Mouse (Mus musculus): Measurements from ENCODE around the gene Arhgap9. TPM values are rescaled to one million over a fixed set of nuclear protein-coding genes. Genes with fewer than 3 reads are reported as not detected.

Arhgap9 gene
- polyA plus RNA-seq, 1 experiment from 2014 or later, result 1.4 TPM

DNA sequence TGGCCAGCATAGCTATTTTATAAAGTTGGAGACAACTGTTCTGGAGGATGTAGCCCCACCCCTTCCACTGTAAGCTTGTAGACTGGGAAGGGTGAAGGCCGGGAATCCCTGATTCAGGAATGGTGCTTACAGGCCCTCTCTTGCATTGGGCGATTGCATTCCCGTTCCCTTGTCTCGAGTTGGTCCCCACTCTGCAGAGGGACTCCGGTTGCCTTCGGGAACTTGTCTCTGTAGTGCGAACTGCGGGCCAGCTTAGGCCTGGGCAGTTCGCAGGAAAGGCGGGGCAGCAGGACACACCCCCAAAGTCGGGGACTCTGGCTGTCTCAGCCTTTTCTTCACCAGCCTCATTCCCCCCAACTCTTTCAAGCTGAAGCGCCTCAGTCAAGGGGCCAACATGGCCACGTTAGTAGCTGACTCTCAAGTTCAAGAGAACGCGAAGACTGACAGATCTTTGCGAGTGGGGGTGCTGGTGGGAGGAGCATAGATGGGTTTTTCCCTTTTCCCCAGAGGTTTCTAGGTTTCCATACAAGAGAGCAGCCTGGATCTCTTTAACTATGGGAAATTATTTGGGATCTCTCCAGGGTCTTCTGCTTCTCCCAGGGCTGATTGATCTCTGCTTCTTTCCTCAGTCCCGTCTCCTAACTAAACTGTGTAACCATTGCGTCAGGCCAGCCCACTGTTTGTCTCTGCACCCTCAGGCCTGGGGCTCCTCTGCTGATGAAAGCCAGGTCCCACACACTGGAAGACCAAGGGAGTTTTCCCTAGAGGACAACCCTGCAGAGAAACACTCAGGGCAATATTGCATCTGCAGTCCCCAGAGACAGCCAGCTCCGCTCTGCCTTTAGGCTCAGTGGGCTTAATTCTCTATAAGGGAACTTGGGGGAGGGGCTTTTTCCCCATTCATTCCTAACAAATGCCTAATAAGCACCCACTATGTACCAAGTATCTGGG lies 30.6 kb upstream of the Arhgap9 start:
- peak overlapping the region; percentile 42 for H3K27ac ChIP-seq (ENCODE audit: low read depth, low read length)
- WGBS, result 3% methylated on average over 19 of the region's 19 CpGs
- peaks cover 19% of the 10 kb centered on the region for H3K36me3 ChIP-seq (ENCODE audit: control insufficient read depth, insufficient read depth, low read length)
- H3K4me2 ChIP-seq, result peak overlapping the region; percentile 93
- H3K9me3 ChIP-seq (ENCODE audit: control insufficient read depth, low read length), result no peaks in the 10 kb centered on the region
- peak overlapping the region; percentile 64 for H3K4me3 ChIP-seq (ENCODE audit: low read depth, low read length)
- peak; percentile 41 for ATAC-seq (ENCODE audit: low FRiP score)
- H3K27me3 ChIP-seq (ENCODE audit: control insufficient read depth, insufficient read depth, low read length), result no peaks in the 10 kb centered on the region
- DNase-seq (ENCODE audit: low spot score, missing footprints), result peak; percentile 98
- H3K9ac ChIP-seq (ENCODE audit: low read length), result peak overlapping the region; percentile 53
- H3K4me1 ChIP-seq (ENCODE audit: control insufficient read depth, insufficient read depth, low read length), result peaks cover 37% of the 10 kb centered on the region

DNA sequence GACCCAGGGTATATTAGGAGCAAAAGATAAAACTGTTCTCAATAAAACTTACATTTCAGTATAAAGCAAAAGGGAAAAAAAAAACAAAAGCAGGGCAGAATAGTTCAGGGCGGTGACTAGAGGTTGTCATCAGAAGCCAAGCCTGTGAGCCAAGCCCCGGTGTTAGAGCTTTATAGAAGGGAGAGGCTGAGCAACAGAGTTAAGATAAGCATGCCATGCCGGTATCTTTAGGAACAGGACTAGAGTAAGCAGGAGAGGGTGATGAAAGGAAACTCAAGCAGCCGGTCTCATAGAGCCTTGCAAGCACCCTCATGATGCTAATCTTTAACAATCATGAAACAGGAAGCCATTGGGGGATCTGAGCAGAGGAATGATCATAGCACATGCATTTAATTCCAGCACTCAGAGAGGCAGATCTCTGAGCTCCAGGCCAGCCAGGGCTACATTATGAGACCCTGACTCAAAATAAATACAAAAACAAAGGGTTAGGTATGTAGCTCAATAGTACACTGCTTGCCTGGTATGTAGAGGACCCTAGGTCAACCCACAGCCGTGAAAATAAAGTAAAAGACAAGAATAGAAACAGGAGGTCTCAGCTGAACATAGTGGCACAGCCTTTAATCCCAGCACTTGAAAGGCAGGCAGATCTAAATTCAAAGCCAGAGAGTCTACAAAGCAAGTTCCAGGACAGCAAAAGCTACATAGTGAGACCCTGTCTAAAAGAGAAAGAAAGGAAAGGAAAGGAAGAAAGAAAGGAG lies 29.7 kb upstream of the Arhgap9 start:
- Histone ChIP-seq H3K4me2 (peak overlapping the region; percentile 93), H3K36me3 (ENCODE audit: control insufficient read depth, insufficient read depth, low read length) (peaks cover 24% of the 10 kb centered on the region), H3K9ac (ENCODE audit: low read length) (peak overlapping the region; percentile 53), H3K4me3 (ENCODE audit: low read depth, low read length) (peak overlapping the region; percentile 64), H3K4me1 (ENCODE audit: control insufficient read depth, insufficient read depth, low read length) (peaks cover 29% of the 10 kb centered on the region), H3K9me3 (ENCODE audit: control insufficient read depth, low read length) (no peaks in the 10 kb centered on the region), H3K27ac (ENCODE audit: low read depth, low read length) (0 out of 2 replicates have a peak overlapping the region, but pooled peaks have one; percentile 42), H3K27me3 (ENCODE audit: control insufficient read depth, insufficient read depth, low read length) (no peaks in the 10 kb centered on the region)
- ATAC-seq (ENCODE audit: low FRiP score) (no peak), DNase-seq (ENCODE audit: low spot score, missing footprints) (no peak)
- WGBS, result 60% methylated on average over 5 of the region's 5 CpGs

DNA sequence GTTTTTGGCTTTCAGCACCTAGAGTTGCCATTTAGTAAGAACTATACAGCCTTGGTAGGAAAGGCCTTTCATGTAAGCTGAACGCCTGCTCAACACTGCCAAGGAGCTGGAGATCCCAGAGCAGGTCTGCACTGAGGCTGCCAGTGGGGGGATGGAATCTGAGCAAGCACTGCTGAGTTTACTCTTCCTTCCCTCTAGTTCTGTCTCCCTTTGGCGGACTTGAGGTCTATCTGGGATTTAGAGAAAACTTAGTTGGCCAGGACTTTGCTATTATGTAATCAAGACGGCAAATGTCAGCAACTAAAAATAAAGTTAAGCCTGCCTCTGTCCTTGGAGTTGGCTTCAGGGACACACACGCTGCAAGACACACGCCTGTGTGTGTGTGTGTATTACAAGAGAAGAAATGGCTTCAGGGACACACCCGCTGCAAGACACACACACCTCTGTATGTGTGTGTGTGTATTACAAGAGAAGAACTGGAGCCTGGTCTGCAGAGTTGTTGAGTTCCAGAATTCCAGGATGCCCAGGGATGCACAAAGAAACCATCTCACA lies 28.7 kb upstream of the Arhgap9 start:
- Histone ChIP-seq H3K4me1 (ENCODE audit: control insufficient read depth, insufficient read depth, low read length) (peaks cover 19% of the 10 kb centered on the region), H3K9me3 (ENCODE audit: control insufficient read depth, low read length) (no peaks in the 10 kb centered on the region), H3K27me3 (ENCODE audit: control insufficient read depth, insufficient read depth, low read length) (no peaks in the 10 kb centered on the region), H3K27ac (ENCODE audit: low read depth, low read length) (no peak overlapping the region), H3K9ac (ENCODE audit: low read length) (no peak overlapping the region), H3K36me3 (ENCODE audit: control insufficient read depth, insufficient read depth, low read length) (peaks cover 29% of the 10 kb centered on the region), H3K4me2 (no peak overlapping the region), H3K4me3 (ENCODE audit: low read depth, low read length) (no peak overlapping the region)
- DNase-seq (ENCODE audit: low spot score, missing footprints), result peak; percentile 37
- 93% methylated on average over 6 of the region's 6 CpGs for WGBS
- ATAC-seq (ENCODE audit: low FRiP score), result no peak

DNA sequence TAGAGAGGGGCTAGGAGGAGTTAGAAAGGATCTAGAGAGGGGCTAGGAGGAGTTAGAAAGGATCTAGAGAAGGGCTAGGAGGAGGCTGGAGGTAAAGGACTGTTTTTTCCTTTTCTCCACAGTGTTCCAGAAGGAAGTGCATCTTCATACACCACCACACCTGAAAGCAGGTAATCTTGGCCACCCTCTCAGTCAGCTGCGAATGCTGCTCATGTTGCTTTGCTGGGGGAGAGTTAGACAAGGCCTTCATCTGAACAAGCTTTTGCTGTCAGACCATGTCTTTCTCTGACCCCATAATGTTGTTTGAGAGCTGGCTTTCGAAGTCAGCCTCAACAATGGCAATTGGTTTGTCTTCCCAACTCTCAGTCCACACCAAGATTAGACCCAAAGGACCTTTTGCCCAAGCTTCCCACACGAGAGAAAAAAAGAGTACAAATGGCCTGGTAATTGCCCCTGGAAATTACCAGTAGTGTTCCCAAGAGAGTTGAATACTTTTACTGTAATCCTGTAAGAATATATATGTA lies 28.1 kb upstream of the Arhgap9 start:
- Histone ChIP-seq H3K9me3 (ENCODE audit: control insufficient read depth, low read length) (no peaks in the 10 kb centered on the region), H3K27me3 (ENCODE audit: control insufficient read depth, insufficient read depth, low read length) (no peaks in the 10 kb centered on the region), H3K27ac (ENCODE audit: low read depth, low read length) (no peak overlapping the region), H3K4me1 (ENCODE audit: control insufficient read depth, insufficient read depth, low read length) (peaks cover 19% of the 10 kb centered on the region), H3K4me2 (no peak overlapping the region), H3K4me3 (ENCODE audit: low read depth, low read length) (no peak overlapping the region), H3K9ac (ENCODE audit: low read length) (no peak overlapping the region), H3K36me3 (ENCODE audit: control insufficient read depth, insufficient read depth, low read length) (peaks cover 30% of the 10 kb centered on the region)
- ATAC-seq (ENCODE audit: low FRiP score), result no peak
- WGBS, result 85% methylated on average over 3 of the region's 3 CpGs
- no peak for DNase-seq (ENCODE audit: low spot score, missing footprints)

DNA sequence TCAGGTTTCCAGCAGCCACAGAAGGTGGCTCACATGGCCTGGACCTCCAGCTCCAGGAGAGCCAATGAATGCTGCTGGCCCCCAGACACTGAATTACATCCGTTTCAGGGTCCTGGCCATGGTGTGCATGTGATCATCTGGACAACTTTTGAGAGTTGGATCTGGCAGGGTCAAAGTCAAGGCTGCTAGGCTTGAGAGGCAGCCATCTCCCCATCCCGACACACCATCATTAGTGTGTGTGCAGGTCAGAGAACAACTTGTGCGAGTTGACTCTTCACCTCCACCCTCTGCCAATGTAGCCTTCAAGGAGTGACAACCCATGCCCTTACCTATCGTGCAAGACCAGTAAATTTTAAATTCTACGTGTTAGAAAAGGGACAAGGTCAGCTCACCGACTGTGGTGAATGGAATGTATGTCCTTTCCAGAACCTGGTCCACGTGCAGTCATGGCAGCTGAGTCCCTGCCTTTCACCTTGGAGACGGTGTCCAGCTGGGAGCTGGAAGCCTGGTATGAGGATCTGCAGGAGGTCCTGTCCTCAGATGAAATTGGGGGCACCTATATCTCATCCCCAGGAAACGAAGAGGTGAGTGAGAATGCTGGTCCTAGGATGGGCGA lies 26.8 kb upstream of the Arhgap9 start:
- no peak overlapping the region for H3K9ac ChIP-seq (ENCODE audit: low read length)
- H3K27me3 ChIP-seq (ENCODE audit: control insufficient read depth, insufficient read depth, low read length), result no peaks in the 10 kb centered on the region
- DNase-seq (ENCODE audit: low spot score, missing footprints) (peak; percentile 67), ATAC-seq (ENCODE audit: low FRiP score) (no peak)
- no peak overlapping the region for H3K27ac ChIP-seq (ENCODE audit: low read depth, low read length)
- H3K9me3 ChIP-seq (ENCODE audit: control insufficient read depth, low read length), result no peaks in the 10 kb centered on the region
- no peak overlapping the region for H3K4me3 ChIP-seq (ENCODE audit: low read depth, low read length)
- H3K36me3 ChIP-seq (ENCODE audit: control insufficient read depth, insufficient read depth, low read length), result peaks cover 40% of the 10 kb centered on the region
- 93% methylated on average over 10 of the region's 10 CpGs for WGBS
- no peak overlapping the region for H3K4me2 ChIP-seq
- H3K4me1 ChIP-seq (ENCODE audit: control insufficient read depth, insufficient read depth, low read length), result peaks cover 13% of the 10 kb centered on the region

DNA sequence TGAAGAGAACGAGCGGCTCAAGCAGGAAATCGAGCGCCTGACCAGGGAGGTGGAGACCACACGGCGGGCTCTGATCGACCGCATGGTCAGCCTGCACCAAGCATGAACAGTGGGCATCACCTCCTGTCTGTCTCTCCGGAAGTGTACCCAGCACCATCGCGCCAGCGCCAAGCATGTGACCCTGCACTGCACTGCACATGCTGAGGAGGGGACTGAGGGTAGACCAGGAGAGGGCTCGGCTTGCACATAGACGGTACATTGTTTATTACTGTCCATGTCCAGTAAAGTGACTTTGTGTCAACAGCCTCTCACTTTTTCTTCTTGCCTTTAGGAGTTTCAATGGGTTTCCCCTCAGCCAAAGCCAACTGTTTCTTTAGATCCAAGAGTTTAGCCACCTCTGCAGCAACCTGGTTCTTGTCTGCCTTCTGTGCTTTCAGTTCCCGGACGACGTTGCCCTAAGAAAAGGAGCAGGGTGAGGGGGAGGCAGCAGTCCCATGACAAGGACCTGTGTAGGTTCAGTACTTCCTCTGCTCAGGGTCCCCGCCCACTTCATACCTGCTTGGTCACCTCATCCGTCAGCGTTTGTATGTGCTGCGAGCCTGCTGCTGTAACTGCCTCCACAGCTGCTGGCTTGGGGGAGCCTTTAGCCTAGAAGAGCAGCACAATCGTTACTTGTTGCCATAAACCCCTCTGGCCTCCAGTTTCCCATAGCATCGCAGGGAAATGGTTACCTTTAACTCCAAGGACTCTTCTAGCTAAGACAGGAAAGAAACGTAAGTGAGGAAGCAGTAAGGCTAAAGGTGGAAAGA lies 25.6 kb upstream of the Arhgap9 start:
- H3K4me2 ChIP-seq, result no peak overlapping the region
- no peak overlapping the region for H3K9ac ChIP-seq (ENCODE audit: low read length)
- H3K27me3 ChIP-seq (ENCODE audit: control insufficient read depth, insufficient read depth, low read length), result no peaks in the 10 kb centered on the region
- H3K36me3 ChIP-seq (ENCODE audit: control insufficient read depth, insufficient read depth, low read length), result peaks cover 44% of the 10 kb centered on the region
- no peaks in the 10 kb centered on the region for H3K9me3 ChIP-seq (ENCODE audit: control insufficient read depth, low read length)
- H3K4me1 ChIP-seq (ENCODE audit: control insufficient read depth, insufficient read depth, low read length), result peaks cover 13% of the 10 kb centered on the region
- H3K27ac ChIP-seq (ENCODE audit: low read depth, low read length), result no peak overlapping the region
- no peak overlapping the region for H3K4me3 ChIP-seq (ENCODE audit: low read depth, low read length)
- WGBS, result 94% methylated on average over 24 of the region's 24 CpGs
- no peak for ATAC-seq (ENCODE audit: low FRiP score)
- DNase-seq (ENCODE audit: low spot score, missing footprints), result peak; percentile 64

DNA sequence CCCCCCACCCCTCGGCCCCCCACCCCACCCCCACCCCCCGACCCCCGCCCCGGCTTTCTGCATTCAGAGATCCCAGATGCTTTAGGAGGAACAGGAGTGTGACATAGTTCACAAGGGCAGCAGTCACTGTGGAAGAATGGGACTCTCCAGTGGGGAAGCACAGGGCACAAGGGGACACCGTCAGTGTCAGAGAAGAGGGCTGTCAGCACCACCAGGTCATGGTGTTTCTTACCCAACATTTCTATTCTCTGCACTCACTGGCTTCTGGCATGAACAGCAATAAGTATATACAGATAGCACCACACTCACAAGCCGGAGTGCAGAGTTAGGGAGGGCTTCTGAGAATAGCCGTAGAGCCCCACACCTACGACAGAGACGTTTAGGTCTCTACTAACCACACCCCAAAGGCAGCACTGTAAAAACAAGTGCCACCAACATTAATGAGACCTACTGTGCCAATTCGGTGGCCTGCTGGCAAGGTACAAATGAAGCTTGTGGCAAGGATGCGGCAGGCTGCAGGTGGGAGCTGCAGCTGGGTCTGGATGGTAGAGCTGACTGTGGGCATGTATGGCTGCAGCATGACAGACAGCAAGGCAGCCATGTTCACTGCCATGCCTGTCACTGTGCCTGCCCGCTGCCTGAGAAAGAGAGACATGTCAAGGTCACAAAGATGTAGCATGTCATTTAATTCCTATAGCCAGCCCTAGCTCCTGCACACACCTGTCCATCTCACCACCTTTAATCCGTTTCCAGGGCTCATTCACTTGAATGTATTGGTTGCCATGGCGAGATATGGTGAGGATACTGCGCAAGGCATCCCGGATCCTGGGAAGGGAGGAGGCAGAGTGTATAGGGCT lies 24.5 kb upstream of the Arhgap9 start:
- 90% methylated on average over 16 of the region's 16 CpGs for WGBS
- H3K36me3 ChIP-seq (ENCODE audit: control insufficient read depth, insufficient read depth, low read length), result peaks cover 49% of the 10 kb centered on the region

More for the DNA sequence above, 24.5 kb upstream of the Arhgap9 start:
- Histone ChIP-seq H3K27me3 (ENCODE audit: control insufficient read depth, insufficient read depth, low read length) (no peaks in the 10 kb centered on the region), H3K27ac (ENCODE audit: low read depth, low read length) (no peak overlapping the region), H3K4me1 (ENCODE audit: control insufficient read depth, insufficient read depth, low read length) (peaks cover 4% of the 10 kb centered on the region), H3K9me3 (ENCODE audit: control insufficient read depth, low read length) (no peaks in the 10 kb centered on the region), H3K4me3 (ENCODE audit: low read depth, low read length) (no peak overlapping the region), H3K4me2 (no peak overlapping the region), H3K9ac (ENCODE audit: low read length) (no peak overlapping the region)
- DNase-seq (ENCODE audit: low spot score, missing footprints) (peak; percentile 60), ATAC-seq (ENCODE audit: low FRiP score) (no peak)
